Mouse (Mus musculus) B cell, adult 67 days (primary cell): ENCODE measurements around the gene Rfng. TPM values are rescaled to one million over a fixed set of nuclear protein-coding genes. Genes with fewer than 3 reads are reported as not detected.

Source experiments
- total RNA-seq, 2 experiments: library from RNA; stranded (reverse); gene quantifications; 4 replicates each; pipeline ENCODE4 v1.2.4; 2023

Rfng gene
- total RNA-seq, result 10 to 100 TPM; 14.3 to 15.5 TPM

GRCm38 (mm10) chr11:120784064-120784791 lies at the start of gene Rfng, which contains the start of gene Gps1:
Rfng (minus strand) TSS chr11:120784207.
Gps1 (plus strand) TSS chr11:120784272.

GRCm38 (mm10) chr11:120823956-120824786 lies 40.2 kb upstream of the Rfng start, which contains the start of gene Fasn:
Fasn (minus strand) TSS chr11:120824547.

GRCm38 (mm10) chr11:120795756-120796613 lies 12.0 kb upstream of the Rfng start, which contains the start of gene Dus1l:
Dus1l (minus strand) TSS chr11:120796403.

GRCm38 (mm10) chr11:120762672-120763041 lies 21.4 kb downstream of the Rfng start, which contains the start of gene Hmga1b:
Hmga1b (plus strand) TSS chr11:120762794.

GRCm38 (mm10) chr11:120731858-120732680 lies 51.9 kb downstream of the Rfng start, which contains the start of gene Cbr2:
Cbr2 (minus strand) TSS chr11:120732114.

Other genes with a start within 250 kb of the Rfng start
- 10 to 100 TPM; 40.5 to 43.6 TPM for gene Mcrip1, start 234.5 kb downstream of the Rfng start, total RNA-seq
- gene Ppp1r27, start 233.1 kb downstream of the Rfng start, total RNA-seq, result not detected
- 100 to 1,000 TPM; 141 to 149 TPM for gene P4hb, start 211.0 kb downstream of the Rfng start, total RNA-seq
- gene Arhgdia, start 202.6 kb downstream of the Rfng start, total RNA-seq, result 100 to 1,000 TPM; 520 to 527 TPM
- gene Alyref, start 185.8 kb downstream of the Rfng start, total RNA-seq, result 100 to 1,000 TPM; 130 to 143 TPM
- 10 to 100 TPM; 50.0 to 53.1 TPM for gene Anapc11, start 185.8 kb downstream of the Rfng start, total RNA-seq
- 1 to 10 TPM; 1.6 to 2.4 TPM for gene Npb, start 175.7 kb downstream of the Rfng start, total RNA-seq
- 100 to 1,000 TPM; 107 to 119 TPM for gene Pcyt2, start 166.3 kb downstream of the Rfng start, total RNA-seq
- 100 to 1,000 TPM; 124 to 136 TPM for gene Sirt7, start 159.0 kb downstream of the Rfng start, total RNA-seq
- 10 to 100 TPM; 48.0 to 54.0 TPM for gene Mafg, start 150.6 kb downstream of the Rfng start, total RNA-seq
- gene Pycr1, start 140.4 kb downstream of the Rfng start, total RNA-seq, result under 1 TPM in 1 of 2 experiments, not detected in 1; 0.81 TPM
- 1 to 10 TPM in 1 of 2 experiments, not detected in 1; 1.4 TPM for gene Myadml2, start 136.0 kb downstream of the Rfng start, total RNA-seq
- not detected for gene Notum, start 123.0 kb downstream of the Rfng start, total RNA-seq
- 100 to 1,000 TPM in 1 of 2 experiments, 10 to 100 TPM in 1; 97.4 to 100 TPM for gene Aspscr1, start 111.2 kb downstream of the Rfng start, total RNA-seq
- gene Cenpx, start 70.5 kb downstream of the Rfng start, total RNA-seq, result 10 to 100 TPM; 30.5 to 32.1 TPM
- 10 to 100 TPM; 38.6 to 46.7 TPM for gene Lrrc45, start 70.3 kb downstream of the Rfng start, total RNA-seq
- 1 to 10 TPM; 1.1 to 1.5 TPM for gene Rac3, start 62.7 kb downstream of the Rfng start, total RNA-seq
- gene Dcxr, start 56.9 kb downstream of the Rfng start, total RNA-seq, result 10 to 100 TPM; 12.1 to 18.0 TPM
- gene Cbr2, start 52.1 kb downstream of the Rfng start, total RNA-seq, result not detected
- 10 to 100 TPM; 32.7 to 39.2 TPM for gene Hmga1b, start 21.4 kb downstream of the Rfng start, total RNA-seq
- 10 to 100 TPM; 75.3 to 86.7 TPM for gene Gps1, start 65 bp upstream of the Rfng start, total RNA-seq
- 10 to 100 TPM; 62.1 to 78.8 TPM for gene Dus1l, start 12.2 kb upstream of the Rfng start, total RNA-seq
- gene Fasn, start 40.3 kb upstream of the Rfng start, total RNA-seq, result 100 to 1,000 TPM; 107 to 111 TPM
- 1 to 10 TPM in 1 of 2 experiments, under 1 TPM in 1; 0.83 to 1.4 TPM for gene Ccdc57, start 148.7 kb upstream of the Rfng start, total RNA-seq
- 1 to 10 TPM in 1 of 2 experiments, under 1 TPM in 1; 0.65 to 2.3 TPM for gene Slc16a3, start 164.3 kb upstream of the Rfng start, total RNA-seq
- gene Csnk1d, start 207.1 kb upstream of the Rfng start, total RNA-seq, result 100 to 1,000 TPM; 134 to 142 TPM